Mouse (Mus musculus) limb, embryonic 15.5 days (tissue): ENCODE data around the gene Mpzl1. TPM values are rescaled to one million over a fixed set of nuclear protein-coding genes. Genes with fewer than 3 reads are reported as not detected.

ENCODE experiments used
- ATAC-seq: fragments of 200-750 bp; cut with Nextera tagmentation; 2 replicates; pipeline ENCODE4 v1.8.0; 2017; ENCODE audit warnings: low read depth, moderate TSS enrichment; ENCODE audit not compliant: insufficient number of reproducible peaks, low FRiP score, low TSS enrichment
- H3K27ac ChIP-seq: fragments of 300-500 bp; sonication (generic); 2 replicates; pipeline ENCODE4 v1.5.1; 2015; ENCODE audit warnings: moderate library complexity, mild to moderate bottlenecking, inconsistent platforms
- H3K27me3 ChIP-seq: fragments of 300-500 bp; sonication (generic); 2 replicates; pipeline ENCODE4 v1.6.1; 2015; ENCODE audit warnings: inconsistent platforms
- H3K36me3 ChIP-seq: fragments of 300-500 bp; sonication (generic); 2 replicates; pipeline ENCODE4 v1.6.1; 2015; ENCODE audit warnings: inconsistent platforms
- H3K4me1 ChIP-seq: fragments of 300-500 bp; sonication (generic); 2 replicates; pipeline ENCODE4 v1.6.1; 2015; ENCODE audit warnings: inconsistent platforms
- H3K4me2 ChIP-seq: fragments of 300-500 bp; sonication (generic); 2 replicates; pipeline ENCODE4 v1.6.1; 2015; ENCODE audit warnings: mild to moderate bottlenecking, inconsistent platforms
- H3K4me3 ChIP-seq: fragments of 300-500 bp; sonication (generic); 2 replicates; pipeline ENCODE4 v1.5.1; 2015; ENCODE audit warnings: mild to moderate bottlenecking, inconsistent platforms
- H3K9ac ChIP-seq: fragments of 300-500 bp; sonication (generic); 2 replicates; pipeline ENCODE4 v1.6.1; 2015; ENCODE audit warnings: inconsistent platforms
- H3K9me3 ChIP-seq: fragments of 300-500 bp; sonication (generic); 2 replicates; pipeline ENCODE4 v1.6.1; 2016; ENCODE audit warnings: inconsistent platforms
- WGBS: fragments of 180-500 bp; shearing (Covaris S2); methylation state at CpG from one replicate; pipeline ENCODE4 v1.1.7; 2015; 5-methylcytosine and 5-hydroxymethylcytosine counted together
- polyA plus RNA-seq: library from polyadenylated mRNA; unstranded; fragments of >200 nt; fragmentation: Nextera tagmentation; extraction: Ambion mirVana; gene quantifications from 2 replicates; pipeline ENCODE4 v1.2.1, GENCODE M21; 2015

Mpzl1 gene
- polyA plus RNA-seq, 1 experiment from 2014 or later: 169 TPM

- Histone ChIP-seq H3K4me1 (peaks cover 4% of the 10 kb centered on the region; the same call in 1 of the 2 replicates), H3K9ac (no peak overlapping the region), H3K27me3 (no peaks in the 10 kb centered on the region), H3K9me3 (no peaks in the 10 kb centered on the region), H3K4me2 (no peak overlapping the region), H3K36me3 (no peaks in the 10 kb centered on the region), H3K4me3 (no peak overlapping the region), H3K27ac (no peak overlapping the region)
- ATAC-seq: no peak
- WGBS: 66% methylated on average over 4 of the region's 4 CpGs
Measured at GRCm38 (mm10) chr1:165668904-165669303, 34.6 kb upstream of the Mpzl1 start.

- Histone ChIP-seq H3K36me3 (0 out of 2 replicates have a peak, but pooled peaks cover 5% of the 10 kb centered on the region), H3K4me3 (no peak overlapping the region), H3K4me1 (peaks cover 10% of the 10 kb centered on the region; the same call in 1 of the 2 replicates), H3K9me3 (no peaks in the 10 kb centered on the region), H3K4me2 (no peak overlapping the region), H3K27me3 (no peaks in the 10 kb centered on the region), H3K27ac (no peak overlapping the region), H3K9ac (no peak overlapping the region)
- WGBS: 43% methylated on average over 13 of the region's 13 CpGs
- no peak for ATAC-seq
Measured at GRCm38 (mm10) chr1:165667380-165667779, 33.0 kb upstream of the Mpzl1 start.

GRCm38 (mm10) chr1:165666944-165667343 is 32.6 kb upstream of the Mpzl1 start:
- no peaks in the 10 kb centered on the region for H3K27me3 ChIP-seq
- H3K9me3 ChIP-seq: no peaks in the 10 kb centered on the region
- no peak overlapping the region for H3K9ac ChIP-seq
- H3K4me3 ChIP-seq: no peak overlapping the region
- H3K4me1 ChIP-seq: peaks cover 10% of the 10 kb centered on the region; the same call in 1 of the 2 replicates
- H3K36me3 ChIP-seq: 0 out of 2 replicates have a peak, but pooled peaks cover 5% of the 10 kb centered on the region
- H3K4me2 ChIP-seq: no peak overlapping the region
- no peak for ATAC-seq
- WGBS: 85% methylated on average over 6 of the region's 6 CpGs
- no peak overlapping the region for H3K27ac ChIP-seq

- Histone ChIP-seq H3K27ac (no peak overlapping the region), H3K4me3 (no peak overlapping the region), H3K4me1 (peaks cover 10% of the 10 kb centered on the region; the same call in 1 of the 2 replicates), H3K36me3 (0 out of 2 replicates have a peak, but pooled peaks cover 5% of the 10 kb centered on the region), H3K9ac (no peak overlapping the region), H3K27me3 (no peaks in the 10 kb centered on the region), H3K4me2 (no peak overlapping the region), H3K9me3 (no peaks in the 10 kb centered on the region)
- ATAC-seq: no peak
- 74% methylated on average over 5 of the region's 5 CpGs for WGBS
Measured at GRCm38 (mm10) chr1:165665758-165666157, 31.4 kb upstream of the Mpzl1 start.

- Histone ChIP-seq H3K27me3 (no peaks in the 10 kb centered on the region), H3K36me3 (0 out of 2 replicates have a peak, but pooled peaks cover 5% of the 10 kb centered on the region), H3K9me3 (no peaks in the 10 kb centered on the region), H3K9ac (no peak overlapping the region), H3K4me2 (no peak overlapping the region), H3K4me3 (no peak overlapping the region), H3K4me1 (peaks cover 10% of the 10 kb centered on the region; the same call in 1 of the 2 replicates), H3K27ac (peak overlapping the region; percentile 43)
- ATAC-seq: no peak
- 79% methylated on average over 16 of the region's 16 CpGs for WGBS
Measured at GRCm38 (mm10) chr1:165663277-165663676, 28.9 kb upstream of the Mpzl1 start.

GRCm38 (mm10) chr1:165662426-165663192 is 28.3 kb upstream of the Mpzl1 start:
- ATAC-seq: no peak
- Histone ChIP-seq H3K4me3 (no peak overlapping the region), H3K4me2 (no peak overlapping the region), H3K27ac (peak overlapping the region; percentile 43; the same call in 1 of the 2 replicates), H3K4me1 (peaks cover 10% of the 10 kb centered on the region; the same call in 1 of the 2 replicates), H3K36me3 (peaks cover 7% of the 10 kb centered on the region; the same call in 1 of the 2 replicates), H3K27me3 (no peaks in the 10 kb centered on the region), H3K9ac (no peak overlapping the region), H3K9me3 (no peaks in the 10 kb centered on the region)
- 58% methylated on average over 15 of the region's 15 CpGs for WGBS

- no peak for ATAC-seq
- H3K9me3 ChIP-seq: no peaks in the 10 kb centered on the region
- H3K4me1 ChIP-seq: 0 out of 2 replicates have a peak, but pooled peaks cover 6% of the 10 kb centered on the region
- peaks cover 11% of the 10 kb centered on the region; the same call in 1 of the 2 replicates for H3K36me3 ChIP-seq
- H3K4me3 ChIP-seq: no peak overlapping the region
- H3K9ac ChIP-seq: no peak overlapping the region
- WGBS: 69% methylated on average over 6 of the region's 6 CpGs
- no peak overlapping the region for H3K4me2 ChIP-seq
- H3K27me3 ChIP-seq: no peaks in the 10 kb centered on the region
- H3K27ac ChIP-seq: no peak overlapping the region
Measured at GRCm38 (mm10) chr1:165661725-165662124, 27.4 kb upstream of the Mpzl1 start.

- no peak overlapping the region for H3K27ac ChIP-seq
- 0 out of 2 replicates have a peak, but pooled peaks cover 6% of the 10 kb centered on the region for H3K4me1 ChIP-seq
- ATAC-seq: no peak
- H3K4me3 ChIP-seq: no peak overlapping the region
- H3K36me3 ChIP-seq: peaks cover 14% of the 10 kb centered on the region; the same call in 1 of the 2 replicates
- H3K9me3 ChIP-seq: no peaks in the 10 kb centered on the region
- WGBS: 53% methylated on average over 3 of the region's 3 CpGs
- no peak overlapping the region for H3K9ac ChIP-seq
- H3K4me2 ChIP-seq: no peak overlapping the region
- H3K27me3 ChIP-seq: no peaks in the 10 kb centered on the region
Measured at GRCm38 (mm10) chr1:165661191-165661590, 26.9 kb upstream of the Mpzl1 start.

- no peak overlapping the region for H3K4me3 ChIP-seq
- H3K4me2 ChIP-seq: no peak overlapping the region
- peaks cover 7% of the 10 kb centered on the region; the same call in 1 of the 2 replicates for H3K4me1 ChIP-seq
- no peaks in the 10 kb centered on the region for H3K9me3 ChIP-seq
- 19% methylated on average over 4 of the region's 4 CpGs for WGBS
- H3K36me3 ChIP-seq: peaks cover 14% of the 10 kb centered on the region; the same call in 1 of the 2 replicates
- no peaks in the 10 kb centered on the region for H3K27me3 ChIP-seq
- H3K27ac ChIP-seq: no peak overlapping the region
- no peak overlapping the region for H3K9ac ChIP-seq
- no peak for ATAC-seq
Measured at GRCm38 (mm10) chr1:165660774-165661173, 26.4 kb upstream of the Mpzl1 start.

- WGBS: 42% methylated on average over 5 of the region's 5 CpGs
- H3K4me2 ChIP-seq: no peak overlapping the region
- peaks cover 6% of the 10 kb centered on the region; the same call in 1 of the 2 replicates for H3K4me1 ChIP-seq
- H3K9ac ChIP-seq: no peak overlapping the region
- H3K4me3 ChIP-seq: no peak overlapping the region
- no peaks in the 10 kb centered on the region for H3K9me3 ChIP-seq
- no peak for ATAC-seq
- no peaks in the 10 kb centered on the region for H3K27me3 ChIP-seq
- peaks cover 23% of the 10 kb centered on the region; the same call in 1 of the 2 replicates for H3K36me3 ChIP-seq
- no peak overlapping the region for H3K27ac ChIP-seq
Measured at GRCm38 (mm10) chr1:165658602-165659001, 24.3 kb upstream of the Mpzl1 start.

GRCm38 (mm10) chr1:165655482-165655881 is 21.1 kb upstream of the Mpzl1 start:
- no peak overlapping the region for H3K4me2 ChIP-seq
- WGBS: 76% methylated on average over 14 of the region's 14 CpGs
- no peak overlapping the region for H3K27ac ChIP-seq
- H3K4me1 ChIP-seq: peaks cover 2% of the 10 kb centered on the region; the same call in 1 of the 2 replicates
- no peak overlapping the region for H3K9ac ChIP-seq
- no peaks in the 10 kb centered on the region for H3K9me3 ChIP-seq
- no peaks in the 10 kb centered on the region for H3K27me3 ChIP-seq
- H3K36me3 ChIP-seq: peaks cover 18% of the 10 kb centered on the region; the same call in 1 of the 2 replicates
- H3K4me3 ChIP-seq: no peak overlapping the region
- no peak for ATAC-seq

- 0 out of 2 replicates have a peak, but pooled peaks have one; percentile 37 for ATAC-seq
- no peak overlapping the region for H3K4me3 ChIP-seq
- H3K36me3 ChIP-seq: peaks cover 18% of the 10 kb centered on the region; the same call in 1 of the 2 replicates
- 74% methylated on average over 6 of the region's 6 CpGs for WGBS
- no peak overlapping the region for H3K9ac ChIP-seq
- H3K27me3 ChIP-seq: no peaks in the 10 kb centered on the region
- H3K9me3 ChIP-seq: no peaks in the 10 kb centered on the region
- H3K4me2 ChIP-seq: no peak overlapping the region
- no peak overlapping the region for H3K27ac ChIP-seq
- peaks cover 2% of the 10 kb centered on the region; the same call in 1 of the 2 replicates for H3K4me1 ChIP-seq
Measured at GRCm38 (mm10) chr1:165655022-165655421, 20.7 kb upstream of the Mpzl1 start.
